Mouse (Mus musculus) 3T3-L1 (cell line): ENCODE results near the gene Cck.
A peak's percentile ranks its signal among the peaks of the same experiment; 100 is the strongest.
"Not testable (repeated sequence)": the region's sequence is repeated elsewhere in the genome, so short reads cannot be mapped to it uniquely, and the experiment has no call there.

Source experiments
- DNase-seq: peaks from one replicate; pipeline ENCODE4 v3.0.0-alpha.2; 2015; ENCODE audit warnings: low read depth, low spot score

Gene Cck

DNA sequence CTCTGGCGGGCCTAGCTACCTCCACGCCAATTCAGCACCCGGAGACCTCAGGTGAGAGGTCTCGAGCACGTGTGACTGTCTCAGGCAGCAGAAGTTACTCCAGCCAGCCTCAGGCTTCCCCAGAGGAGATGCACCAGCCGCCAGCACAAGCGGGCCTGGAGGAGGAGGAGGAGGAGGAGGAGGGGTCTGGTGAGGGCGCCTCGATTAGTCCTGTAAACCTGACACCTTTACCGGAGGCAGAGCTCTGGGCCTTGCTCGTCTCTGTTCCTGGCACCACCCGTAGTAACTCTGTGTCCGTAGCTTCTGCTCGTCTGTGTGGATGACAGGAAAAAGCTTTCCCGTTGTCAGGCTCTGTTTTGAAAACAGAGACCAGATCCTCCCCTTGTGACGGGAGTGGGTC lies 35.0 kb downstream of the Cck start:
- DNase-seq: no peak

DNA sequence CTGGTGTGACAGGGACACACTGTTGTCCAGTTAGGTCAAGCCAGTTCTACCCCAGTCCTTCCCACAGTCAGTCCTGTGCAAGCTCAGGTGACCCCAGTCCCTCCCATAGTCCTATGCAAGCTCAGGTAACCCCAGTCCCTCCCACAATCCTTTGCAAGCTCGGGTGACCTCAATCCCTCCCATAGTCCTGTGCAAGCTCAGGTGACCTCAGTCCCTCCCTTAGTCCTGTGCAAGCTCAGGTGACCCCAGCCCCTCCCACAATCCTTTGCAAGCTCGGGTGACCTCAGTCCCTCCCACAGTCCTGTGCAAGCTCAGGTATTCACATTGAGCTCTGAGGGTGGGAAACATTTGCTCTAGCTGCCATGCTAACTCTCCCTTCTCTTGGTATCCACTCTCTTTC lies 35.5 kb downstream of the Cck start:
- DNase-seq: no peak

DNA sequence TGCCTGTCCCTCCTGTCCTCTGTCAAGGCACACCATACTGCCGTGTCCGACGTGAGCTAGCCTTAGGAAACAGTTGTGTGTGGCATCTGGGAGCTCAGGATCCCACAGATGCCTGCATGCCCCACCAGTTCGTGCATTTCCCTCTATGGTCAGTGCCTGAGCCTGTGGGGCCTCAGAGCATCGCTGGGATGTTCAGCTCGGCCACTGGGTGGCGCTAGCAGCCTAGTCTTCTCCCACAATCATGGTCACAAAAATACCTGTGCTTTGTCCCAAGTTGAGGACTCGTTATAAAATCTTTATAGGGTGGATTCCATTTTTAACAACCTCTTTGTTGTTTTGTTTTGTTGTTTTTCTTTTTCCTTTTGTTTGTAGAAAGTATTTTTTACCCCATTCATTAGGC lies 37.0 kb downstream of the Cck start:
- peak; percentile 52 for DNase-seq

DNA sequence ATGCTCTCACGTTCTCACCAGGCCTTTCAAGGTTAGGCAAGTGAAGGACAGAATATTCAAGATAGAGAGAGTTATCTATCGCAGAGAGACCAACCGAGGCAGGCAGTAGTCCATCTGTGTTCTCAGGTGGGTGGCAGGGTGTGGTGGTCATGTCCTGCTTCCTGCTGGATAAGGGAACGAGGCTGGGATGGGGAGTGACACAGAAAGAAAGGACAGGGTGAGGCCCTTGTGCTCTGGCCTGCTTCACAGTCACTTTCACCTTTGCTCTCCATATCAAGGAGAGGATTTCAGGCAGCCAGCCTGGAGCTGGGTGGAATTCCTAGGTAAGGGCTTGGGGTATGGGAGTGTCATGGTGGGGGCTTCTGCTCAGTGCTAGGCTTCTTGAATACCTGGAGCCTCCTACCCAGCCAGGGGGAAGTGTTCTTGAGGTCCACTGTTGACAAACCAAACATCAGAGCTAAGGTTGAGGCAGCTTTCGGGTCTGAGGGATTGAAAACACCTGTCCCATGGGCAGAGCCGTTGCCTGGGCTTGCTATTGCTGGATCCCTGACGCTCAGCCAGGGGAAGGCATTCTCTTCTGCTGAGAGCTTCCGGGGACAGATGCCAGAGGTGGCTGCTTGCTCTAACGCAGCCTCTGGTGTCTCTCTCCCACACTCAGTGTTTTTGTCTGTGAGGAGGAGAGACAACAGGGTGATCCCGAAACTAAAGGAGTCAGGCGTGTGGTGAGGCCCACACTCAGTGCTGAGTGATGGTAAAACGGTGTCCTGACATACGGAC lies 38.6 kb downstream of the Cck start:
- no peak for DNase-seq

DNA sequence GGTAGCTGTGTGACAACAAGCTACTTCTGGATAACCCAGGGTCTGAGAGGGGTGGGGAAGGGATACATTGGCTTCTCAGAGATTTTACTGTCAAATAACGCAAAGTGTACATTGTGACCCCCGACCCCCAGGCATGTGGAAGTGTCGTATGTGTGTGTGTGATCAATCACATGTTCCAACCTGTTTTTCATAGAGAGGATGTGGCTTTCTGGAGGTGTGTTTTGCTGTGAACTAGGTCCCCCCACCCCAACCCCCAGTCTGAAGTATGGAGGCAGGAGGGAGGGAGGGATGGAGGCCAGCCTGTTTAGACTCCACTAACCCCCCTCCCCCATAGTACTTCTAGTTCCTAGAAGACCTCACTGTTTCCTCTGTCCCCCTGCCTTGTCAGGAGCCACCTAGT lies 40.6 kb downstream of the Cck start:
- no peak for DNase-seq

DNA sequence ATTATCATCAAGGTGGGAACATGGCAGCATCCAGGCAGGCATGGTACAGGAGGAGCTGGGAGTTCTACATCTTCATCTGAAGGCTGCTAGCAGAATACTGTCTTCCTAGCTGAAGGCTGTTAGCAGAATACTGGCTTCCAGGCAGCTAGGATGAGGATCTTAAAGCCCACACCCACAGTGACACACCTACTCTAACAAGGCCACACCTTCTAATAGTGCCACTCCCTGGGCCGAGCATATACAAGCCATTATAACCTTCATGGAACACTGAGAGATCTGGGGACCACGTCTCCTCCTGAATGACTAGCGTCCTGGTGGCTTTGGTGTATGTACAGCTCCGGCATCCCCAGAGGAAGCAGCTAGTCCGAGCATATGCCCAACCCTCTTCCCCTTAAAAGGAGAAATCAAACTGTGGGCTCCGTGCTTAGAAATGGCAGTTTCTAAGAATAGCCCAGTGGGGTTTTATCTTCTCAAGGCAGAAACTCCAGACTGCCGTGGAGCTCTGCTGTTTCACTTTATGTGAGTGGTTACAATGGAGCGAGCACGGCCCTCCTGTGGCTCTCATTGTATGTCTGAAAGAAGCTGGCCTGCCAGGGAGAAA lies 43.1 kb downstream of the Cck start:
- not testable (repeated sequence) for DNase-seq

DNA sequence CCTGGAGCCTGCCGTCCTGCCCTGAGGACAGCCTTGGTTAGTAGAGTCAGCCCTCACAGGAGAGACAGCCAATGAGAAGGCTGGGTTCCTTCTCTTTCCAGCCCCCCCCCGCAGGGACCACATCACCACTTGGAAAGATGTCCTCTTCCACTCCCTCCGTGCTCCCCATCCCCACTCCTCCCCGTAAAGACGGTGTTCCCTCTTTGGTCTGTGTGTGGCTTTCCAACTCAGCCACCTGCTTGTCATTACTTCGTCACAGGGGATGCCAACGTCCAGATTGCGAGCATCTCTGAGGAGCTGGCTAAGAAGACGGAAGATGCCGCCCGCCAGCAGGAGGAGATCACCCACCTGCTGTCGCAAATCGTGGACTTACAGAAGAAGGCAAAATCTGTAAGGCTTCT lies 49.1 kb downstream of the Cck start:
- no peak for DNase-seq

DNA sequence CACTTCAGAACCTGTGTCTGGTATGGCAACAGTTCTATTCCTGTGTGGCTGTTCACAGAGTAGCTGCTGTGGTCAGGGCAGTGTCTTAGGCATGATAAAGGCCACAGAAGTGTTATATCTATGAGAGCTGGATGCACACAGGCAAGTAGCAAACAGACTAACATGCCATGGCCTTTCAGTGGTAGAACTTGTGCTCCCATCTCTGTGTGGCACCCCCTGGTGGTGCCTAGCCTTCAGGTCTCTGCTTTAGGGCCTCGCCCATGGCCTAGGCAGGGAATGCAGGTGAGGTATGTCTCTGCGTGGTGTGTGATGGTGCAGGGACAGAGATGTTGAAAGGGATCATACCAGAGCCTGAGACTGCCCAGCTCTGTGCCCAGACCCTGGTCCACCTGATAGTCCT lies 50.1 kb downstream of the Cck start:
- peak; percentile 45 for DNase-seq

DNA sequence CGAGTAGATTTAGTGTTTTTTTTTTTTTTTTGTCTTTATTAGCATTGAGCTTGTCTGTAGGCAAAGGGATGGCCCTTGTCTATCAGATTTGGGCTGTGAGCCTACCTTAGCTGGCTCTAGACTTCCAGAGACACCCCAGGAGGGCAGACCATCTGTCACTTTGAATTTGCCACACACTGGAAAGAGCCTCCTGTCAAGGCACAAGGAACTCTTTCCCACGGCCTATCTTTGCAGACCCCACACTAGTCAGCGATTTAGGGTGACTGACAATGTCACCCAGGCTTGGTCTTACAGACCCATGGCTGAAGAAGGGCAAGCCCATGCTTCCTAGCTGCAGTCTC lies 51.2 kb downstream of the Cck start:
- no peak for DNase-seq

DNA sequence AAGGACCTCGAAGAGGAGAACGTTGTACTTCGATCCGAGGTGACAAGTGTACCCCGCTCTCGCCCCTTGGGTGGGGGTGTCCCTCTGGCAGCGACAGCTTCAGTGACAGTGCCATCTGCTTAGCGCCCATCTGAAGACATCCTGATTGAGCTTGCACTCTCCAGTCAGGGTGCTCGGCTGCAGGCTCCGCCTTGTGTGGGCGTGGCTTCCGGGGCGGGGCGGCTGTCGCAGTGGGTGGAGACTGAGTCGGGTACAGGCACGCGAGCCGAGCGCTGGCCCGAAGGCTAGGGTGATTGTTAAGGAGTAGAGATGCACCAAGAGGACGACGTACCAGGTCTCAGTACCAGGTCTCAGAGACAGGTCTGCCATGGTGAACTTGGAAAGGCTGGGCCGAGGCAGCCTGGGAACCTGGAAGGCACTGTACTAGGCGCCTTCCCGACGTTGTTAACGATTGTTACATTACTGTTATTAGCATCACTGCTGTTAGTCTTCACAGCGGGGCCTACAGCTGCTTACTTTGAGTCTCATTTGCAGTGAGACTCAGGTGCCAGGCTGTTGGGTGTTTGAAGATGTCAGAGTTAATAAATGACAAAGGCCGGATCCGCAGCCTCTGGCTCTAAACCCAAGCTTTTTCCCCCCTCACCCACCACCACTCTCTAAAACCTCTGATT lies 51.7 kb downstream of the Cck start:
- no peak for DNase-seq

DNA sequence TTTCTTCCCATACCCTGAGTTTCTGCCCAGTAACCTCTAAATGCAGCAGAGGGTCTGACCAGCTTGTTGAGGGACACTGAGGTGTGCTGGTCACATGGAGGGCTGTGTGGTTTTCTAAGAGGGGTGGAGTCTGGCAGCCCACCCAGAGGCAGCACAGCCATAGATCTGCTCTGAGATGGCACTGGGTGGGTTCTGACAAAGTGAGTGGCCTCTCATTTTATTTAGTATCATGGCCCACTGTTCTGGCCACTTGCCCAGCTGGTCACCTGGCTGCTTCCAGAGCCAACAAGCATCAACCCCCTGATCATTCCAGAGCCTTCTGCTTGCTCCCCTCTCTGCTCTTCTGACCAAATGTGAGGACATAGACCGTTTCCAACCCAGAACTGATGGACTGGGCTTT lies 53.3 kb downstream of the Cck start:
- DNase-seq: no peak
